Mouse (Mus musculus) heart, embryonic 12.5 days (tissue): ENCODE results near the gene Pik3c2b. TPM values are rescaled to one million over a fixed set of nuclear protein-coding genes. Genes with fewer than 3 reads are reported as not detected.

Experiments used
- ATAC-seq: fragments of 200-750 bp; cut with Nextera tagmentation; 2 replicates; pipeline ENCODE4 v1.8.0; 2017; ENCODE audit warnings: moderate TSS enrichment, moderate library complexity; ENCODE audit not compliant: insufficient number of reproducible peaks, low FRiP score
- H3K27ac ChIP-seq: fragments of 300-500 bp; sonication (generic); 2 replicates; pipeline ENCODE4 v1.5.1; 2016; ENCODE audit warnings: mild to moderate bottlenecking, moderate library complexity; ENCODE audit not compliant: poor library complexity, severe bottlenecking
- H3K27me3 ChIP-seq: fragments of 300-500 bp; sonication (generic); replicated peaks from 2 replicates; pipeline ENCODE4 v1.6.1; 2016; ENCODE audit warnings: mild to moderate bottlenecking, moderate library complexity
- H3K36me3 ChIP-seq: fragments of 300-500 bp; sonication (generic); 2 replicates; pipeline ENCODE4 v1.6.1; 2016; ENCODE audit warnings: mild to moderate bottlenecking, moderate library complexity
- H3K4me1 ChIP-seq: fragments of 300-500 bp; sonication (generic); replicated peaks from 2 replicates; pipeline ENCODE4 v1.6.1; 2016; ENCODE audit warnings: mild to moderate bottlenecking
- H3K4me2 ChIP-seq: fragments of 300-500 bp; sonication (generic); 2 replicates; pipeline ENCODE4 v1.6.1; 2016; ENCODE audit warnings: mild to moderate bottlenecking, moderate library complexity
- H3K4me3 ChIP-seq: fragments of 300-500 bp; sonication (generic); 2 replicates; pipeline ENCODE4 v1.5.1; 2016; ENCODE audit warnings: mild to moderate bottlenecking
- H3K9ac ChIP-seq: fragments of 300-500 bp; sonication (generic); 2 replicates; pipeline ENCODE4 v1.6.1; 2016; ENCODE audit warnings: mild to moderate bottlenecking, moderate library complexity
- H3K9me3 ChIP-seq: fragments of 300-500 bp; sonication (generic); replicated peaks from 2 replicates; pipeline ENCODE4 v1.6.1; 2016; ENCODE audit warnings: mild to moderate bottlenecking, moderate library complexity
- WGBS: fragments of 180-500 bp; shearing (Covaris S2); methylation state at CpG from one replicate; pipeline ENCODE4 v1.1.7; 2016; 5-methylcytosine and 5-hydroxymethylcytosine counted together
- polyA plus RNA-seq: library from polyadenylated mRNA; unstranded; fragments of >200 nt; fragmentation: Nextera tagmentation; extraction: Ambion mirVana; gene quantifications from 2 replicates; pipeline ENCODE4 v1.2.1, GENCODE M21; 2016

Gene Pik3c2b
- polyA plus RNA-seq, 1 experiment from 2014 or later, result 11.5 TPM

GRCm38 (mm10) chr1:133134881-133135280, 89.4 kb downstream of the Pik3c2b start:
- no peak for ATAC-seq
- H3K9ac ChIP-seq, result peak overlapping the region; percentile 98
- H3K36me3 ChIP-seq, result peaks cover 54% of the 10 kb centered on the region
- H3K4me3 ChIP-seq, result peak overlapping the region; percentile 96
- H3K27ac ChIP-seq, result no peak overlapping the region
- no peaks in the 10 kb centered on the region for H3K27me3 ChIP-seq
- peaks cover 32% of the 10 kb centered on the region for H3K4me1 ChIP-seq
- no peaks in the 10 kb centered on the region for H3K9me3 ChIP-seq
- WGBS, result 3% methylated on average over 4 of the region's 4 CpGs
- peak overlapping the region; percentile 99 for H3K4me2 ChIP-seq

- no peak for ATAC-seq
- Histone ChIP-seq H3K36me3 (peaks cover 63% of the 10 kb centered on the region), H3K4me2 (peak overlapping the region; percentile 99), H3K27me3 (no peaks in the 10 kb centered on the region), H3K9me3 (no peaks in the 10 kb centered on the region), H3K4me1 (peaks cover 28% of the 10 kb centered on the region), H3K9ac (peak overlapping the region; percentile 35; the same call in 1 of the 2 replicates), H3K4me3 (peak overlapping the region; percentile 96; the same call in 1 of the 2 replicates), H3K27ac (no peak overlapping the region)
- 66% methylated on average over 5 of the region's 5 CpGs for WGBS
Measured at GRCm38 (mm10) chr1:133135808-133136207, 90.3 kb downstream of the Pik3c2b start.

GRCm38 (mm10) chr1:133138401-133138800, 92.9 kb downstream of the Pik3c2b start:
- Histone ChIP-seq H3K27me3 (no peaks in the 10 kb centered on the region), H3K9ac (no peak overlapping the region), H3K27ac (no peak overlapping the region), H3K4me2 (no peak overlapping the region), H3K9me3 (no peaks in the 10 kb centered on the region), H3K4me3 (no peak overlapping the region), H3K4me1 (peaks cover 18% of the 10 kb centered on the region), H3K36me3 (peaks cover 64% of the 10 kb centered on the region)
- WGBS, result 90% methylated on average over 1 of the region's 1 CpGs
- no peak for ATAC-seq

- Histone ChIP-seq H3K36me3 (peaks cover 5% of the 10 kb centered on the region), H3K9ac (no peak overlapping the region), H3K4me3 (no peak overlapping the region), H3K4me2 (no peak overlapping the region), H3K4me1 (no peaks in the 10 kb centered on the region), H3K27ac (no peak overlapping the region), H3K9me3 (peaks cover 11% of the 10 kb centered on the region; the same call in 1 of the 2 replicates), H3K27me3 (no peaks in the 10 kb centered on the region)
- 65% methylated on average over 22 of the region's 22 CpGs for WGBS
- ATAC-seq, result no peak
Measured at GRCm38 (mm10) chr1:133146014-133147009, 100.8 kb downstream of the Pik3c2b start.

- H3K27ac ChIP-seq, result no peak overlapping the region
- no peak overlapping the region for H3K4me2 ChIP-seq
- H3K27me3 ChIP-seq, result no peaks in the 10 kb centered on the region
- peaks cover 11% of the 10 kb centered on the region; the same call in 1 of the 2 replicates for H3K9me3 ChIP-seq
- no peaks in the 10 kb centered on the region for H3K4me1 ChIP-seq
- no peaks in the 10 kb centered on the region; the same call in 1 of the 2 replicates for H3K36me3 ChIP-seq
- H3K4me3 ChIP-seq, result no peak overlapping the region
- ATAC-seq, result no peak
- 78% methylated on average over 5 of the region's 5 CpGs for WGBS
- no peak overlapping the region for H3K9ac ChIP-seq
Measured at GRCm38 (mm10) chr1:133147324-133147723, 101.9 kb downstream of the Pik3c2b start.

GRCm38 (mm10) chr1:133148122-133148521, 102.7 kb downstream of the Pik3c2b start:
- ATAC-seq, result no peak
- Histone ChIP-seq H3K36me3 (no peaks in the 10 kb centered on the region; the same call in 1 of the 2 replicates), H3K9me3 (peaks cover 11% of the 10 kb centered on the region; the same call in 1 of the 2 replicates), H3K27ac (no peak overlapping the region), H3K27me3 (no peaks in the 10 kb centered on the region), H3K9ac (no peak overlapping the region), H3K4me2 (no peak overlapping the region), H3K4me3 (no peak overlapping the region), H3K4me1 (no peaks in the 10 kb centered on the region)
- 87% methylated on average over 8 of the region's 8 CpGs for WGBS

- peaks cover 11% of the 10 kb centered on the region; the same call in 1 of the 2 replicates for H3K9me3 ChIP-seq
- no peaks in the 10 kb centered on the region for H3K27me3 ChIP-seq
- no peak overlapping the region for H3K4me2 ChIP-seq
- H3K9ac ChIP-seq, result no peak overlapping the region
- no peak overlapping the region for H3K27ac ChIP-seq
- no peak overlapping the region for H3K4me3 ChIP-seq
- no peak for ATAC-seq
- 91% methylated on average over 2 of the region's 2 CpGs for WGBS
- H3K4me1 ChIP-seq, result no peaks in the 10 kb centered on the region
- no peaks in the 10 kb centered on the region; the same call in 1 of the 2 replicates for H3K36me3 ChIP-seq
Measured at GRCm38 (mm10) chr1:133150556-133150955, 105.1 kb downstream of the Pik3c2b start.

- Histone ChIP-seq H3K9ac (no peak overlapping the region), H3K9me3 (peaks cover 11% of the 10 kb centered on the region; the same call in 1 of the 2 replicates), H3K27ac (no peak overlapping the region), H3K4me3 (no peak overlapping the region), H3K4me2 (no peak overlapping the region), H3K27me3 (0 out of 2 replicates have a peak, but pooled peaks cover 3% of the 10 kb centered on the region), H3K4me1 (no peaks in the 10 kb centered on the region), H3K36me3 (no peaks in the 10 kb centered on the region; the same call in 1 of the 2 replicates)
- 80% methylated on average over 3 of the region's 3 CpGs for WGBS
- ATAC-seq, result no peak
Measured at GRCm38 (mm10) chr1:133152213-133152612, 106.7 kb downstream of the Pik3c2b start.

GRCm38 (mm10) chr1:133155270-133155669, 109.8 kb downstream of the Pik3c2b start:
- Histone ChIP-seq H3K4me1 (peaks cover 14% of the 10 kb centered on the region), H3K9ac (no peak overlapping the region), H3K9me3 (no peaks in the 10 kb centered on the region), H3K4me3 (no peak overlapping the region), H3K27ac (no peak overlapping the region), H3K36me3 (no peaks in the 10 kb centered on the region), H3K4me2 (no peak overlapping the region), H3K27me3 (peaks cover 11% of the 10 kb centered on the region)
- WGBS, result 73% methylated on average over 6 of the region's 6 CpGs
- no peak for ATAC-seq
